Mouse (Mus musculus): ENCODE data around the gene Cpsf4. TPM values are rescaled to one million over a fixed set of nuclear protein-coding genes. Genes with fewer than 3 reads are reported as not detected.
"Not testable (repeated sequence)": the region's sequence is repeated elsewhere in the genome, so short reads cannot be mapped to it uniquely, and the experiment has no call there.

The Cpsf4 gene
- polyA plus RNA-seq, 1 experiment from 2014 or later: 53.3 TPM

DNA sequence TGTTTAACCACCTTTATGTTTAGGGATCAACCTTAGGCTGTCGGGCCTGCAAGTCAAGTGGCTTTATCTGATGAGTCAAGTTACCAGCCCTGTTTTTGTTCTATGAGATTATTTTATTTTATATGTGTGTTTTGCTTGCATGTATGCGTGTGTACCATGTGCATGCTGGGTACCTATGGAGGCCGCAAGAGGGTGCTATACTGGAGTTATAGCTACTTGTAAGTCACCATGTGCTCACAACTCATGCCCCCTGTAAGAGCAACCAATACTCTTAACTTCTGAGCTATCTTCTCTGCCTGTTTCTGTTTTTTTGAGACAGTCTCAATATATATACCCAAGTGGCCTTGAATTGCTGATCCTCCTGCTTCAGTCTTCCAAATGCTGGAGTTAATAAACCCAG, 46.5 kb downstream of the Cpsf4 start:
- WGBS: 89% methylated on average over 3 of the region's 3 CpGs
- Histone ChIP-seq H3K27ac (no peak overlapping the region), H3K36me3 (peaks cover 71% of the 10 kb centered on the region), H3K4me1 (no peaks in the 10 kb centered on the region), H3K4me3 (no peak overlapping the region), H3K9me3 (no peaks in the 10 kb centered on the region), H3K27me3 (ENCODE audit: insufficient read depth, poor library complexity, severe bottlenecking) (no peaks in the 10 kb centered on the region)
- no peak for DNase-seq (ENCODE audit: low spot score)

DNA sequence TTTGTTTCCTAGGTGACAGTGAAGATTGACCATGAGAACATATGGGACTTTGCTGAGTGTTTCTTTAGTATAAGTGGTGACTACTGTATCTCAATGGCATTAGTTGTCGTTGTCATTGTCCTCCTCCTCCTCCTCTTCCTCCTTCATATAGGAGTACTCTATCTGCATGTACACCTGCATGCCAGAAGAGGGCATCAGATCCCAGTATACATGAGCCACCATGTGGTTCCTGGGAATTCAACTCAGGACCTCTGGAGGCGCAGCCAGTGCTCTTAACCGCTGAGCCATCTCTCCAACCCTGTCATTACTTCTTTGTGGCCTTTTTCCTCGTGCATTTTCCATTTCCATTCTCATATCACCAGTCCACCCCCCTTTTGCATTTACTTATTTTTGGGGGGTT, 47.7 kb downstream of the Cpsf4 start:
- Histone ChIP-seq H3K27me3 (ENCODE audit: insufficient read depth, poor library complexity, severe bottlenecking) (no peaks in the 10 kb centered on the region), H3K36me3 (peaks cover 75% of the 10 kb centered on the region), H3K27ac (no peak overlapping the region), H3K9me3 (no peaks in the 10 kb centered on the region), H3K4me1 (no peaks in the 10 kb centered on the region), H3K4me3 (no peak overlapping the region)
- DNase-seq (ENCODE audit: low spot score): no peak
- 64% methylated on average over 4 of the region's 4 CpGs for WGBS

DNA sequence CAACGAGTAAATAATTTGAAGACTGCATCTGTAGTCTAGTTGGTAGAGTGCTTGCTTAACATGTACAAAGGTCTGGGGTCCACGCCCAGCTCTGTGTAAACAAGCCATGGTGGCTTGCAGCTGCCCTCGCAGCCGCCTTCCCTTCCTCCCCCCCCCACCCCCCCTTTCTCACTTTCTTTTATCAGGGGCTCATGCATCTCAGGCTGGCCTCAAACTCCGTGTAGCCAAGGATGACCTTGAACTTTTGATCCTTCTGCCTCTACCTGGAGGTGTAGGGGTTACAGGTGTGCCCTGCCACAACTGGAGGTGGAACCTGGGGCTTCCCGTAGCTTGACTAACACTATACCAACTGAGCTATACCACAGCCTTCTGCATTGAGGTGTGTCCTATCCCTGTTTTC, 50.7 kb downstream of the Cpsf4 start:
- Histone ChIP-seq H3K36me3 (peaks cover 70% of the 10 kb centered on the region), H3K4me3 (no peak overlapping the region), H3K4me1 (no peaks in the 10 kb centered on the region), H3K27me3 (ENCODE audit: insufficient read depth, poor library complexity, severe bottlenecking) (no peaks in the 10 kb centered on the region), H3K27ac (no peak overlapping the region), H3K9me3 (no peaks in the 10 kb centered on the region)
- 78% methylated on average over 6 of the region's 6 CpGs for WGBS
- DNase-seq (ENCODE audit: low spot score): no peak

DNA sequence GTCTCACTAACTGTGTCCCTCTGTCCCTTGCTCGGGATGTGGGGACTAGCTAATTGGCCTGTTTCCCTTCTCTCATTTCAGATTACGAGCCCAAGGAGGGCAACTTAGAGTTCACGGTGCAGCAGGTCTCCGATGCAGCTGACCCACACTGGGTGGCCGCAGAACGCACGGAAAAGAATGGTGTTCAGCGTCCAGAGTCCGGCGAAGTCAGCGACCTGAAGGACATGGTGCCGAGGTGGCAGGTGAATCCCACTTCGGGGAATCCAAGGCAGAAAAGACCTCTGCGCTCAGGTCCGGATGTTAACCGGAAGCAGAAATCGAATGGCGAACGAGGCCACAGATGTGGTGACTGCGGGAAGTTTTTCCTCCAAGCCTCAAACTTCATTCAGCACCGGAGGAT, 51.2 kb downstream of the Cpsf4 start:
- peaks cover 65% of the 10 kb centered on the region for H3K36me3 ChIP-seq
- DNase-seq (ENCODE audit: low spot score): no peak
- H3K4me1 ChIP-seq: no peaks in the 10 kb centered on the region
- H3K27me3 ChIP-seq (ENCODE audit: insufficient read depth, poor library complexity, severe bottlenecking): no peaks in the 10 kb centered on the region
- WGBS: 95% methylated on average over 21 of the region's 21 CpGs
- no peak overlapping the region for H3K4me3 ChIP-seq
- H3K27ac ChIP-seq: no peak overlapping the region
- no peaks in the 10 kb centered on the region for H3K9me3 ChIP-seq

DNA sequence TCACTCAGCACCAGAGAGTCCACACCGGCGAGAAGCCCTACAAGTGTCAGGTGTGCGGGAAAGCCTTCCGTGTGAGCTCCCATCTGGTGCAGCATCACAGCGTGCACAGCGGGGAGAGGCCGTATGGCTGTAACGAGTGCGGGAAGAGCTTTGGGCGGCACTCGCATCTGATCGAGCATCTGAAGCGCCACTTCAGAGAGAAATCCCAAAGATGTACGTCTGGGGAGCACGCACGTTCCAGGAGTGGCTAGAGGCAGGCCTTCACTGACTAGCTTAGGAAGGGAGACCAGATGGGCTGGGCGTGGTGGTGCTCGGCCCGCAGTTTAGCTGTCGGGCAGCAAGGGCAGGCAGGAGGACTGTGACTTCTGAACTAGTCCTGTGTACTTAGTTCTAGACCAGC, 51.7 kb downstream of the Cpsf4 start:
- no peaks in the 10 kb centered on the region for H3K4me1 ChIP-seq
- no peaks in the 10 kb centered on the region for H3K27me3 ChIP-seq (ENCODE audit: insufficient read depth, poor library complexity, severe bottlenecking)
- WGBS: 96% methylated on average over 20 of the region's 20 CpGs
- H3K36me3 ChIP-seq: peaks cover 61% of the 10 kb centered on the region
- H3K9me3 ChIP-seq: no peaks in the 10 kb centered on the region
- no peak overlapping the region for H3K4me3 ChIP-seq
- H3K27ac ChIP-seq: no peak overlapping the region
- no peak for DNase-seq (ENCODE audit: low spot score)

DNA sequence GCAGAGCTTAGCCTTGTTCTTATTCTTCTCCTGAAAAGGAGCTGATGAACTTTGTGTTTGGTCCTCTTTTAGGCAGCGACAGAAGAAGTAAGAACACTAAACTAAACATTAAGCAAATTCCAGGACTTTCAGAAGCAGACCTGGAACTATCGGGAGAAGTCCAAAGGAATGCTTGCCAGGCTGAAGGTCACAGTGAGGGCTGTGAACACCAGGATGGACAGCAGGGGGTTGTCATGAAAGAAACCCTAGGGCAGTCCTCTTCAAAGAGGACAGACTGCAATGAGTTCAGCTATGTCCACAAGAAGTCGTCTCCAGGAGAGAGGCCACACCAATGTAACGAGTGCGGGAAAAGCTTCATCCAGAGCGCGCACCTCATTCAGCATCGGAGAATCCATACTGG, 53.0 kb downstream of the Cpsf4 start:
- Histone ChIP-seq H3K36me3 (peaks cover 51% of the 10 kb centered on the region), H3K9me3 (no peaks in the 10 kb centered on the region), H3K27me3 (ENCODE audit: insufficient read depth, poor library complexity, severe bottlenecking) (no peaks in the 10 kb centered on the region), H3K4me3 (no peak overlapping the region), H3K4me1 (no peaks in the 10 kb centered on the region), H3K27ac (no peak overlapping the region)
- 89% methylated on average over 8 of the region's 8 CpGs for WGBS
- DNase-seq (ENCODE audit: low spot score): no peak

DNA sequence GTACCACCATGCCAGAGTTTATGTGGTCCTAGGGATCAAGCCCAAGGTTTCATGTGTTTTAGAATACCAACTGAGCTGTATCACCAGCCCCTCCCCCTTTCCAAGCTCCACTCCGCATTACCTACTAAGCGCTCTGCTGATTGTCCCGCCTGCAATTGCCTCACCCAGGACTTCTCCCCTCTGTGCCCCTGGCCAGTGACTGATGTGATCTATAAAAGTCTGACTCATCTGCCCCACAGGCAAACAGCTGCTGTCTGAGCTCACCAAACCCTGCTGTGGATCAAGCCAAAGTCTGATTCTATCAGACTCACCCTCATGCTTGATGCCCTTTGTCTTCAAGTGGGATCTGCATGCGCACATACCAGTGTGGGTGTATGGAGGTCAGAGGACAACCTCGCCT, 55.8 kb downstream of the Cpsf4 start:
- no peak overlapping the region for H3K27ac ChIP-seq
- no peak overlapping the region for H3K4me3 ChIP-seq
- no peak for DNase-seq (ENCODE audit: low spot score)
- 80% methylated on average over 5 of the region's 5 CpGs for WGBS
- H3K36me3 ChIP-seq: peaks cover 42% of the 10 kb centered on the region
- H3K4me1 ChIP-seq: no peaks in the 10 kb centered on the region
- no peaks in the 10 kb centered on the region for H3K9me3 ChIP-seq
- no peaks in the 10 kb centered on the region for H3K27me3 ChIP-seq (ENCODE audit: insufficient read depth, poor library complexity, severe bottlenecking)

DNA sequence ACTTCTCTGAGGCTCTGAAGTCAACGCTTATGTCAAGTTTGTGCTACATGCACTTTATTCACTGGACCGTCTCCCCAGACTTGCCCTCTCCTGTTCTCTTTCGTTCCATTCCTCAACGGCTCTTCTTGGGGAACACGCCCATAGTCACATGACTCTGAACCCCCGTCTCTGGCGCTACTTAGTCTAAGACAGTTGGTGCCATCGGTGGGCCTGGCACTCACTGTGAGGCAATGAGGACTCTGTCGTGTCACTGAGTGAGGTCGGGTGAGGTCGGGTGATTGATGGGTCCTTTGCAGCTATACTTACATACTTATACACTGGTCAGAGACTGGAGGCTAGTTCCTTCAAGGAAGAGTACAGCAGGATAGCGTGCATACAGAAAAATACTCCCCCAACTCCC, 56.4 kb downstream of the Cpsf4 start:
- peaks cover 36% of the 10 kb centered on the region for H3K36me3 ChIP-seq
- 80% methylated on average over 12 of the region's 12 CpGs for WGBS
- H3K9me3 ChIP-seq: no peaks in the 10 kb centered on the region
- no peak for DNase-seq (ENCODE audit: low spot score)
- no peaks in the 10 kb centered on the region for H3K4me1 ChIP-seq
- no peak overlapping the region for H3K27ac ChIP-seq
- no peaks in the 10 kb centered on the region for H3K27me3 ChIP-seq (ENCODE audit: insufficient read depth, poor library complexity, severe bottlenecking)
- no peak overlapping the region for H3K4me3 ChIP-seq

DNA sequence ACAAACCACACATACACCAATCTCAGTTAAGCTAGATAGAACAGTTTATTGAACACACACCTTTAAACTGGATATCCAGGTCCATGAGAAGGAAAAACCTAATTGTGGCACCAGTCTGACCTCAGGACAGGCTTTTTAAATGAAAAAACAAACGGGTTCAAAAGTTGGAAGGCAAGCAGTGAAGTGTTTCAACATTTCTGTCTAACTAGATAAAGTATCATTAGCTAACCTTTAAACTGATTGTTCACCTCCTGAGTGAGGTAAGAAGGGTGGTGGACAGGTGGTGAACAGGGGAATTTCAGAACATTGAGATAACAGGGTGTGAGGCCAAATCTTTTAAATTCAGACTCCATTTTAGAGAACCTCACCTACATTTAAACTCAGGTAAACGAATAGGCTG, 59.4 kb downstream of the Cpsf4 start:
- WGBS: 61% methylated on average over 2 of the region's 2 CpGs
- peaks cover 7% of the 10 kb centered on the region for H3K36me3 ChIP-seq
- H3K9me3 ChIP-seq: no peaks in the 10 kb centered on the region
- peaks cover 11% of the 10 kb centered on the region; the same call in 1 of the 2 replicates for H3K4me1 ChIP-seq
- DNase-seq (ENCODE audit: low spot score): no peak
- no peak overlapping the region for H3K27ac ChIP-seq
- no peak overlapping the region for H3K4me3 ChIP-seq
- H3K27me3 ChIP-seq (ENCODE audit: insufficient read depth, poor library complexity, severe bottlenecking): no peaks in the 10 kb centered on the region

DNA sequence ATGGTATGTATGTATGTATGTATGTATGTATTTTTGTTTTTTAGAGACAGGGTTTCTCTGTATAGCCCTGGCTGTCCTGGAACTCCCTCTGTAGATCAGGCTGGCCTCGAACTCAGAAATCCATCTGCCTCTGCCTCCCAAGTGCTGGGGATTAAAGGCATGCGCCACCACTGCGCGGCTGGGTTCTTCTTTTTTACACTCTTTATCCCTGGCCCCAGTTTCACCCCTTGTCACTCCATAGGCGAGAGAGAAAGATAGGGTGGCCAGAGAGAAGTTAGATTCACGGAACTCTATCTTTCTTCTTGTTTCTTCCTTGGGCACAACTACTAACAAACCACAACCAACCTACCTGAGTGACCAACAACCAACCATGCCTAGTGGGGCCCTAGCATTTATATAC, 62.3 kb downstream of the Cpsf4 start:
- not testable (repeated sequence) for H3K27me3 ChIP-seq (ENCODE audit: insufficient read depth, poor library complexity, severe bottlenecking); H3K9me3 ChIP-seq; DNase-seq (ENCODE audit: low spot score); H3K4me3 ChIP-seq; H3K27ac ChIP-seq
- Histone ChIP-seq H3K4me1 (peaks cover 18% of the 10 kb centered on the region; the same call in 1 of the 2 replicates), H3K36me3 (peaks cover 12% of the 10 kb centered on the region)
- 78% methylated on average over 6 of the region's 6 CpGs for WGBS

DNA sequence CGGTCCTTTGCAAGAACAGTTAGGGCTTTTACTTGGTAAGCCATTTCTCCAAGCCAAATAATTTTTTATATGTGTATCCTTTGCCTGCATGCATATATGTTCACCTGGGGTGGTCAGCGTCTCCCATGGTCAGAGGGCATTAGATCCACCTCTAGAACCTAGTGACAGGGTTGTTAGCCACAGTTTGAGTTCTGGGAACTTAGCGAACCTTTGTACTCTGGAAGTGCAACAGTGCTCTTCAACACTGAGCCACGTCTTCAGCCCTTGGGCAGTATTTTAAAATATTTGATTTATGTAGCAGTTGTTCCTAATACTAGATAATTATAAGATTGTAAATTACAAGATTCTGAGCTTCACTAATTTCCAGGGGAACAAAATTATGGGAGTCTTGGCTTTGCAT, 63.6 kb downstream of the Cpsf4 start:
- no peak for DNase-seq (ENCODE audit: low spot score)
- 89% methylated on average over 4 of the region's 4 CpGs for WGBS
- peaks cover 18% of the 10 kb centered on the region; the same call in 1 of the 2 replicates for H3K4me1 ChIP-seq
- peak overlapping the region; percentile 100; the same call in 1 of the 2 replicates for H3K4me3 ChIP-seq
- no peaks in the 10 kb centered on the region for H3K9me3 ChIP-seq
- no peaks in the 10 kb centered on the region for H3K27me3 ChIP-seq (ENCODE audit: insufficient read depth, poor library complexity, severe bottlenecking)
- H3K36me3 ChIP-seq: peaks cover 26% of the 10 kb centered on the region
- H3K27ac ChIP-seq: peak overlapping the region; percentile 96

DNA sequence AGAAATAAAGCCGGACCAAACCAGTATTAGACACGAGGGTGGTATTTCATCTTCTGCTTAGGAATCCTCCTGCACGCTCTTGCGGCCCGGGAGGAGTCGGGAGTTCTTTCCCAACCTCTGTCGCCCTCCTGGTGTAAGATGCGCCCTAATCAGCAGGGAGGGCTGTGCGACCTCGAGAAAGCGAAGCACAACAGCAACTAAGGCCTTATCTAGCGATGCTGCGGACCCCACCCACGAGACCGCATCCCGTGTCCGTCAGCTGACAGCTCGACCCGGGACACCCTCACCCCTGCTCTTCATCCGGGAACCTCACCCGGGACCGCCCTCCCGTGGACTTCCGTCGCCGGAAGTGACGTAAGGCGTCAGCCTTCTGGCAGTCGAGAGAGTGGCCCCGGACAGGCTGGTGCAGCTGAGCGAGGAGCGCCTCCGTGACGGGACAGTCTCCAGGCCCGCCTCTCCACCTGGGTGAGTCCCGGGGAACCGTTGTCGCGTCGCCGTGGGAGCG, 64.4 kb downstream of the Cpsf4 start, which contains the start of gene Zfp655:
Zfp655 (plus strand) TSS at position 349 of the 505 bp plus-strand sequence.
- DNase-seq (ENCODE audit: low spot score): peak; percentile 99
- peaks cover 18% of the 10 kb centered on the region; the same call in 1 of the 2 replicates for H3K4me1 ChIP-seq
- H3K27me3 ChIP-seq (ENCODE audit: insufficient read depth, poor library complexity, severe bottlenecking): no peaks in the 10 kb centered on the region
- WGBS: under 1% methylated on average over 42 of the region's 42 CpGs
- H3K36me3 ChIP-seq: peaks cover 33% of the 10 kb centered on the region
- peak within 1 kb of the TSS; percentile 100 for H3K4me3 ChIP-seq
- peak within 1 kb of the TSS; percentile 96 for H3K27ac ChIP-seq
- H3K9me3 ChIP-seq: no peaks in the 10 kb centered on the region
